Mouse (Mus musculus) stomach, embryonic 16.5 days (tissue): ENCODE measurements around the gene Adcy6. TPM values are rescaled to one million over a fixed set of nuclear protein-coding genes. Genes with fewer than 3 reads are reported as not detected.
A peak's percentile ranks its signal among the peaks of the same experiment; 100 is the strongest.

Source experiments
- ATAC-seq: fragments of 200-750 bp; cut with Nextera tagmentation; 2 replicates; pipeline ENCODE4 v1.8.0; 2017; ENCODE audit warnings: moderate number of reproducible peaks, moderate TSS enrichment; ENCODE audit not compliant: insufficient read depth, low FRiP score
- H3K27ac ChIP-seq: fragments of 300-500 bp; sonication (generic); 2 replicates; pipeline ENCODE4 v1.5.1; 2014; ENCODE audit warnings: low read length
- H3K27me3 ChIP-seq: fragments of 300-500 bp; sonication (generic); 2 replicates; pipeline ENCODE4 v1.6.1; 2014; ENCODE audit warnings: low read length, control low read depth, mixed read lengths; ENCODE audit not compliant: control insufficient read depth, insufficient read depth
- H3K36me3 ChIP-seq: fragments of 300-500 bp; sonication (generic); 2 replicates; pipeline ENCODE4 v1.6.1; 2014; ENCODE audit warnings: low read length; ENCODE audit not compliant: control insufficient read depth, insufficient read depth
- H3K4me1 ChIP-seq: fragments of 300-500 bp; sonication (generic); 2 replicates; pipeline ENCODE4 v1.6.1; 2014; ENCODE audit warnings: low read length, control low read depth, mixed read lengths; ENCODE audit not compliant: control insufficient read depth, insufficient read depth
- H3K4me2 ChIP-seq: fragments of 300-500 bp; sonication (generic); 2 replicates; pipeline ENCODE4 v1.6.1; 2014; ENCODE audit warnings: low read depth, low read length, mixed read lengths
- H3K4me3 ChIP-seq: fragments of 300-500 bp; sonication (generic); replicated peaks from 2 replicates; pipeline ENCODE4 v1.5.1; 2014; ENCODE audit warnings: mild to moderate bottlenecking, low read length
- H3K9ac ChIP-seq: fragments of 300-500 bp; sonication (generic); 2 replicates; pipeline ENCODE4 v1.6.1; 2014; ENCODE audit warnings: low read length
- H3K9me3 ChIP-seq: fragments of 300-500 bp; sonication (generic); replicated peaks from 2 replicates; pipeline ENCODE4 v1.6.1; 2016; ENCODE audit warnings: low read length, control low read depth; ENCODE audit not compliant: control insufficient read depth
- WGBS: fragments of 180-500 bp; shearing (Covaris S2); extraction: QIAGEN DNeasy Blood & Tissue Kit; methylation state at CpG from one replicate; pipeline ENCODE4 v1.1.7; 2014; 5-methylcytosine and 5-hydroxymethylcytosine counted together
- polyA plus RNA-seq: library from polyadenylated mRNA; unstranded; fragments of >200 nt; fragmentation: Nextera tagmentation; extraction: Ambion mirVana; gene quantifications from 2 replicates; pipeline ENCODE4 v1.2.1, GENCODE M21; 2015

Gene Adcy6
- polyA plus RNA-seq, 1 experiment from 2014 or later, result 17.8 TPM

- 85% methylated on average over 12 of the region's 12 CpGs for WGBS
- H3K4me3 ChIP-seq, result no peak overlapping the region
- no peak for ATAC-seq
- H3K4me2 ChIP-seq, result no peak overlapping the region
- H3K27ac ChIP-seq, result no peak overlapping the region
- no peaks in the 10 kb centered on the region for H3K27me3 ChIP-seq
- 0 out of 2 replicates have a peak, but pooled peaks cover 3% of the 10 kb centered on the region for H3K4me1 ChIP-seq
- peaks cover 22% of the 10 kb centered on the region; the same call in 1 of the 2 replicates for H3K36me3 ChIP-seq
- H3K9ac ChIP-seq, result no peak overlapping the region
- no peaks in the 10 kb centered on the region for H3K9me3 ChIP-seq
These were observed 34.5 kb upstream of the Adcy6 start for GRCm38 (mm10) chr15:98644406-98644805.

- Histone ChIP-seq H3K4me2 (no peak overlapping the region), H3K9me3 (no peaks in the 10 kb centered on the region), H3K27ac (no peak overlapping the region), H3K4me3 (no peak overlapping the region), H3K36me3 (0 out of 2 replicates have a peak, but pooled peaks cover 4% of the 10 kb centered on the region), H3K4me1 (peaks cover 13% of the 10 kb centered on the region; the same call in 1 of the 2 replicates), H3K27me3 (no peaks in the 10 kb centered on the region; the same call in 1 of the 2 replicates), H3K9ac (no peak overlapping the region)
- 29% methylated on average over 8 of the region's 8 CpGs for WGBS
- ATAC-seq, result peak; percentile 66; the same call in 1 of the 2 replicates
These were observed 30.3 kb upstream of the Adcy6 start for GRCm38 (mm10) chr15:98640157-98640556.

DNA sequence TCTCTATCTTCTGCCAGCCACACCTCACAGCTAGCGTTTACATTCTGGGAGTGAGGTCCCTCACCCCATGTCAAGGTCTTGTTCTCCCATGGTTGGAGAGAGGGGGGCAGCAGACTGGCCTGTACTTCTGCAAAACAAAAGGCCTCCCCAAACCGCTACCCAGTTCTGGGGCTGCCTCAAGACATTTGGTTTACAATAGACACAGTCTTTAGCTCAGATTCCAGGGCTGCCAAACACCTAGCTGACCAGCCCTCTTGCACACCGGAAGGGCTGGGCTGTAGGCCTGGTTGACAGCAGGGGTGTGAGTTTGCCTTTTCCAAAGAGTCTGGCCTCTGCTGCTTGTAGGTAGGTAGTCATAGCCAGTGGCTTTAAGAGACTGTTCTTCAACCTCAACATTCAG, 27.3 kb upstream of the Adcy6 start:
- H3K4me3 ChIP-seq, result no peak overlapping the region
- no peaks in the 10 kb centered on the region for H3K9me3 ChIP-seq
- H3K9ac ChIP-seq, result no peak overlapping the region
- H3K27ac ChIP-seq, result no peak overlapping the region
- no peaks in the 10 kb centered on the region for H3K36me3 ChIP-seq
- H3K27me3 ChIP-seq, result peaks cover 8% of the 10 kb centered on the region
- 46% methylated on average over 3 of the region's 3 CpGs for WGBS
- no peak overlapping the region for H3K4me2 ChIP-seq
- peaks cover 31% of the 10 kb centered on the region for H3K4me1 ChIP-seq
- ATAC-seq, result no peak

GRCm38 (mm10) chr15:98636517-98636916, 26.6 kb upstream of the Adcy6 start:
- no peak overlapping the region for H3K4me2 ChIP-seq
- no peaks in the 10 kb centered on the region for H3K9me3 ChIP-seq
- no peak overlapping the region for H3K9ac ChIP-seq
- no peak overlapping the region for H3K4me3 ChIP-seq
- no peaks in the 10 kb centered on the region for H3K36me3 ChIP-seq
- WGBS, result 61% methylated on average over 5 of the region's 5 CpGs
- ATAC-seq, result no peak
- peaks cover 36% of the 10 kb centered on the region for H3K4me1 ChIP-seq
- no peak overlapping the region for H3K27ac ChIP-seq
- H3K27me3 ChIP-seq, result peaks cover 8% of the 10 kb centered on the region

DNA sequence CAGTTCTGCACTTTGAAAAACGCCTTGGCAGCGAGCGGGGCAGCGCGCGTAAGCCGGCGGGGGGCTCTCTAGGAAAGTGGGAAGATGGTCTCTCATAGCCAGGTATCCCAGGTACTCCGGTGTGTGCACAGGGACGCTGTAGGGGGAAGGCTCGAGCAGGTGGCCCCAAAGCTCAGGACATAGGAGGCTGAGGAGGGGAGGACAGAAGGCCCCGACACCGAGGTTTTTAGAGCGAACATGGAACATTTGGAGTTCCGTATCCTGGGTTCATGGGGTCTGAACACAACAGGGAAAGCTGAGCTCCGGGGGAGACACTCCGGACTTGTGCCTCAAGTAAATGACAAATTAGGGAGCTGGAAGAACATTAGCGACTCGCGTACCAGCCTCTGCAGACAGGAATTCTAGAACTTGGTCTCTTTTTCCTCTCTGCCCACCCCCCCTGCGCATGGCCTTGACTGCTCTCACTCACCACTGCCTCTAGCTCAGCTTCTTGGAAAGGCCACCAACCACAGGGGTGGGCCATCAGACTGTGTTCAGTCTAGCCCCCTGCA, 25.5 kb upstream of the Adcy6 start:
- H3K4me3 ChIP-seq, result peak overlapping the region; percentile 75
- ATAC-seq, result no peak
- H3K9ac ChIP-seq, result peak overlapping the region; percentile 83
- H3K9me3 ChIP-seq, result no peaks in the 10 kb centered on the region
- WGBS, result 4% methylated on average over 21 of the region's 21 CpGs
- H3K4me1 ChIP-seq, result peaks cover 40% of the 10 kb centered on the region
- H3K27ac ChIP-seq, result peak overlapping the region; percentile 72; the same call in 1 of the 2 replicates
- H3K27me3 ChIP-seq, result peaks cover 12% of the 10 kb centered on the region
- peak overlapping the region; percentile 95 for H3K4me2 ChIP-seq
- H3K36me3 ChIP-seq, result no peaks in the 10 kb centered on the region

GRCm38 (mm10) chr15:98634541-98635081, 24.7 kb upstream of the Adcy6 start:
- Histone ChIP-seq H3K4me2 (peak overlapping the region; percentile 95), H3K4me3 (peak overlapping the region; percentile 75), H3K4me1 (peaks cover 37% of the 10 kb centered on the region), H3K9ac (peak overlapping the region; percentile 83), H3K27me3 (peaks cover 16% of the 10 kb centered on the region), H3K9me3 (no peaks in the 10 kb centered on the region), H3K36me3 (no peaks in the 10 kb centered on the region), H3K27ac (peak overlapping the region; percentile 72; the same call in 1 of the 2 replicates)
- ATAC-seq, result peak; percentile 61
- 1% methylated on average over 51 of the region's 65 CpGs for WGBS

- Histone ChIP-seq H3K9ac (peak overlapping the region; percentile 83), H3K4me1 (peaks cover 43% of the 10 kb centered on the region), H3K27ac (0 out of 2 replicates have a peak overlapping the region, but pooled peaks have one; percentile 72), H3K4me3 (peak overlapping the region; percentile 75), H3K27me3 (peaks cover 16% of the 10 kb centered on the region), H3K9me3 (no peaks in the 10 kb centered on the region), H3K4me2 (peak overlapping the region; percentile 95), H3K36me3 (no peaks in the 10 kb centered on the region)
- 2% methylated on average over 25 of the region's 25 CpGs for WGBS
- no peak for ATAC-seq
These were observed 24.1 kb upstream of the Adcy6 start for GRCm38 (mm10) chr15:98633822-98634470.

DNA sequence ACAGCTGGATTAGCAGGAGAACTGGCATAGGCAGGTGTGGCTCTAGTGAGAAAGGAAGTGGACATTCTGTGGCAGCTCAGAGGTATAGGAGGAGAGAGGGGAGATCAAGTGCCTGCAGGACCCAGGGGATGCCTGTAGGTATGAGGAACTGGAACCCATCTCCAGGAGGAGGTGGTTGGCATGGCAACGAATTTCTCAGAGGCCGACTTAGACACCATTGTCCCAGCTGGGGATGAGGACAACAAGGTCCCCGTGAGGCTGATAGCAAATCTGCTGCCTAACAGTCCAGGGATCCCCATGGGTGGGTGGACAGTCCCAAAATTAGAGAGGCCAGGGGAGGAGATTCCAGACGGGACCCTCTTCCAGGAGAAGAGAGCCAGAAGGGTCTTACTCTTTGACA, 23.0 kb upstream of the Adcy6 start:
- ATAC-seq, result no peak
- Histone ChIP-seq H3K4me1 (peaks cover 53% of the 10 kb centered on the region), H3K4me2 (peak overlapping the region; percentile 95), H3K9me3 (no peaks in the 10 kb centered on the region), H3K9ac (peak overlapping the region; percentile 74), H3K4me3 (peak overlapping the region; percentile 75), H3K27me3 (peaks cover 16% of the 10 kb centered on the region), H3K27ac (no peak overlapping the region; the same call in 1 of the 2 replicates), H3K36me3 (no peaks in the 10 kb centered on the region)
- WGBS, result 7% methylated on average over 4 of the region's 4 CpGs

GRCm38 (mm10) chr15:98632107-98632744, 22.4 kb upstream of the Adcy6 start:
- ATAC-seq, result peak; percentile 84
- H3K27me3 ChIP-seq, result peaks cover 16% of the 10 kb centered on the region
- H3K27ac ChIP-seq, result peak overlapping the region; percentile 74

More at GRCm38 (mm10) chr15:98632107-98632744, 22.4 kb upstream of the Adcy6 start:
- peak overlapping the region; percentile 95 for H3K4me2 ChIP-seq
- under 1% methylated on average over 25 of the region's 25 CpGs for WGBS
- H3K9ac ChIP-seq, result peak overlapping the region; percentile 74
- H3K4me3 ChIP-seq, result peak overlapping the region; percentile 75
- H3K36me3 ChIP-seq, result no peaks in the 10 kb centered on the region
- H3K9me3 ChIP-seq, result no peaks in the 10 kb centered on the region
- H3K4me1 ChIP-seq, result peaks cover 53% of the 10 kb centered on the region
